Mouse (Mus musculus): Measurements from ENCODE around the gene Crispld2.

Gene Crispld2

DNA sequence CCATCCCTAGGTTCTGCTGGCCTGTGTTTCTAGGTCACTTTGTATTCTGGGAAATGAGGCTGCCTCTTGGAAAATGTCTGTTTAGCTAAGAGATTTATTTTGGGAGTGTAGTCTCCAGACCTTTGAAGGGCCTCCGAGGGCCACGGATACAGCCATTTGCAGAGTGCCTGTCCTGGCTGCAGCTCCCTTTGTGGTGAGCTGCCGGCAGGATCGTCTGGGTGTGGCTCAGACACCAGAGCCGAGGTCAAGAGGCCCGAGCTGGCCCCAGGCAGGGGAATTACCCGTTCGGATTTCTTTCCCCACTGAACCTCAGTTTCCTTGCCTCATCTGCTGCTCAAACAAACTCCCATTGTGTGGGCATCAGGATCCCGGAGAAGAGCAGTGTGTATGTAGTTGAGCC lies 43.9 kb downstream of the Crispld2 start:
- peak; percentile 77 for DNase-seq (ENCODE audit: low read depth, low spot score)

DNA sequence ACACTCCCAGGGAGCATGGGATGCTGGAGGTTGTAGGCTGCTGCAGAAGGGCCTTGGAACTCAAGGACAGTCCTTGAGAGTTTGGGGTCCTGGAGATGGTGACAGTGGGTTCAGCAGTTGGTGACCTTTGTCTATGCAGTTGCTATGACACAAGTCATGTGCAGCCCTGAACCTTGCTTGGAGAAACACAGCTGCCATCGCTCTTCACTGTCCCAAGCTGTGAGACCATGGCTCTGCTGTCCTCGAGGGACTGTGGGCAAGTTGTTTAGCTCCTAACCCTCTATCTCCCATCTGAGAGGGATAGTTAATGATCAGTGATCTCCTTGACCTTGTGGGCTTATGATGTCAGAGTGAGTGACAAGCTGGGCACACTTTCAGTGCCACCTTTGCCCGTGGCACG lies 44.3 kb downstream of the Crispld2 start:
- no peak for DNase-seq (ENCODE audit: low read depth, low spot score)

DNA sequence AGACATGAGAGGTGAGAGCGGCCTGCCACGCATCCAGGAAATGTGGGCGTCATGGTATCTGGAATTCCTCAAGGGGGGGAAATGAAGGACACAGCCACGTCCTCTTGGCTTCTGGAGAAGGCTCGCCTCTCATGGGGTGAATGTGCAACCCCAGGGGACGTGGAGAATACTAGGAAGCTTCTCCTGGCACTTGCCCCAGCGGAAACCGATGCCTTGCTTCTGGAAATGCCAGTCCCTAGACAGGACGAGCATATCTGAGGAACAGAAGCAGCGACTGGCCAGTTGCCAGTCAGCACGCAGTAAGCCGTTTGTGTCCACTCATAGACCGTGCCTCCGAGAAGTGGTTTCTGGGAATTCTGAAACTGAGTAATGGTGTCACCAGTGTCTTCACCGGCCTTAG lies 45.0 kb downstream of the Crispld2 start:
- peak; percentile 76 for DNase-seq (ENCODE audit: low read depth, low spot score)

DNA sequence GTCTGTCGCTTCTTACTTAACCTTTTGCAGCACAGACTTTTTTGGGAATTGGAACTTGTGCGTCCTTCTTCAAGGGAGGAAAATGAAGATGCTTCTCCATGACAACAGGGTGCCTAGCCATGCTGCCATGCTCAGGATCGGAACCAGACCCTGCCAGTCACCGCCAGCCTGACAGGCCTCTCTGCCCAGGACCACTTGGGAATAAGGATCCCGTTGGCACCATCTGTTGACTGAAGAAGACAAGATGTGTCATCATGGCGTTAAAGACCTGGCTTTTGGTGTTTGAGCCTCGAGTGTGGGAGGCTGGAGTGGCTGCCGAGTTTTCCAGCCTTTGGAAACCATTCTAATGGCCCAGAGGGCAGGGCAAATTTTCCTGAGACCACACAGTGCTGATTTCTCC lies 45.4 kb downstream of the Crispld2 start:
- no peak for DNase-seq (ENCODE audit: low read depth, low spot score)

DNA sequence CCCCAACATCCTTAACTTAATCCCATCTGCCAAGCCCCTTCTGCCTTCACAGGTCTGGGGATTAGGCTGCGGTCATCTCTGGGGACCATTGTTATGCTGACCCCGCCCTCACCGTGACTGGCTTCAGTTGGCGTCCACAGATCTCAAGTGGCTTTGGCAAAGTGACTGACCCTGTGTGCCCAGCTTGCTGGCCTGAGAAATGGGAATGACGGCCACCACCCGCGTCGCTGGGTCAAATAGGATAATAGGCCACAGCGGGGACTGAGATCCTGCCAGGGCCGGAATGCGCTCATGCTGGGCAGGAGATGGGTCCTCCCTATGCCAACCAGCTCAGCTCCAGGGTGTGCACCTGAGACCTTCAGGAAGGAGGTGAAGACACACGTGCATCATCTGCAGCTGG lies 46.5 kb downstream of the Crispld2 start:
- DNase-seq (ENCODE audit: low read depth, low spot score), result no peak

DNA sequence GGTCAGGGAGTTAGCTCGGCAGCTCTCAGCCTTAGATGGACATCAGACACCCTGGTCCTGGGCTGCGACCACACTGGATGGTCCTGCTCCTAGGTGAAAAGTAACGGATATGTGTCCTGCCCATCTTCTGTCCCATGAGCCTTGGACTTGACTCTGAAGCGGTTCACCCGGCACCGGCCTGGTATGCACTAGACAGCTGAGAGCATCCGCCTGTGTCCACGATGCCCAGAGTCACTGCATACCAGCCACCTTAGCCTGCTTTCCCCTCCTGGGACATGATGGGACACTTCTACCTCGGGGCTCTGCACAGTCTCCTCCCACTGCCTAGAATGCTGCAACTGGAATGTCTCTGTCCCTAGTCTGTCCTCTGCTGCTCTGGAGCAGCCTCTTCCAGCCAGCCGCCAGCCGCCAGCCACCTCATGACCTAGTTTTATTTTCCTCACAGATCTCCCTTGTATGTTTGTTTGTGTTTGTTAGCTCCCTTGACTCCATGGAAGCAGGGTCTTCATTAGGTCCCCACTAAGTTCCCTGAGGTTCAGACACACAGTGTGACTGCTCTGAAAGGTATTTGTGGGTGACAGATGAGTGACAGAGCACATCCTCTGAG lies 47.2 kb downstream of the Crispld2 start:
- DNase-seq (ENCODE audit: low read depth, low spot score), result no peak

DNA sequence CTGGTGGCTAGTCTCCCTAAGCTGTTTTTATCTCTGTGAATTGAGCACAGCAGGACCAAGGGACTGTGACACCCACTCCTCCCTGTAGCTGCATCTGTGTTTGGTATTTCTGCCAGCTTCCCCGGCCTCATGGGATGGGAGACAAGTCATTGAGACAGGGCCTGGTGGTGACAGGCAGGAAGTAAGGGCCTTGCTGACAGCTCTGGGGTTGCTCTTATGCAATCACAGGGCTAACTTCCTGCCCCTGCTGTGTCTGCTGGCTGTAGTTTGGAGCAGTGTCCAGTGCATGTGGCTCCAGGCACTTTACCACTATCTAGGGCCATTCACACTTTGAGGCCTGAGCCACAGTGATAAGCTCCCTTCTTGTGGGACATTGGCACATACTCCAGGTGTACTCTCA lies 48.6 kb downstream of the Crispld2 start:
- no peak for DNase-seq (ENCODE audit: low read depth, low spot score)

DNA sequence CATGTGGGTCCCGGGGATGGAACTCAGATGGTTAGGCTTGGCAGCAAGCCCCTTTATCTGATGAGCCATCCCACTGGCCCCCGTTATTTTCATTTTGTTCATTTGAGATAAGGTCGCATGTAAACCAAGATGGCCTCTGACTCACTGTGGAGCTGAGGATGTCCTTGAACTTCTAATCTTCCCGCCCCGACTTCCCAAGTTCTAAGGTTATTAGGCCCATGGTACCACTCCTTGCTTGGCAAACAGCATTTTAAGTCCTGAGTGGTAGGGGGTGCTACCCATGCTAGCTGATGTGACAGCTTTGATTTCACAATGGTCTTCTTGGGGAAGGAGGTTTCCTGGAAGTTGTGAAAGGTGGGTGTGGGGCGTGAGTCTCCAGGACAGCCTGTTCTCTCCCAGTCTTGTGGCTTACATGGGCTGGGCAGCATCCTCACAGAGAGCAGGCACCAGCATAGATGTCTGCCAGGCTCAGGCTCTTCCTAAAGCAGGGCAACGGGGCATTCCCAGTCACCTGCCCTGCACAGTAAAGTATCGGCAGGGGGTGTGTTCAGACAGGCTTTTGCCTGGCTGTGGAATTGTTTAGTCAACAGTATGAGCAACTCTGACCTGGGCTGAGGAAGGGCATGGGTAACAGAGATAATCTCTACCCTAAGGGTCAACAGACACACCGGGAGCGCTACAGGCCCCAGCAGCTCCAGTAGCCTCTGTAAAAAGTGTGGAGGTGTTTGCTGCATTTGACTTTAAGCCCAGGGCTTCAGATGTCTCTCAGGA lies 50.5 kb downstream of the Crispld2 start:
- DNase-seq (ENCODE audit: low read depth, low spot score), result no peak

DNA sequence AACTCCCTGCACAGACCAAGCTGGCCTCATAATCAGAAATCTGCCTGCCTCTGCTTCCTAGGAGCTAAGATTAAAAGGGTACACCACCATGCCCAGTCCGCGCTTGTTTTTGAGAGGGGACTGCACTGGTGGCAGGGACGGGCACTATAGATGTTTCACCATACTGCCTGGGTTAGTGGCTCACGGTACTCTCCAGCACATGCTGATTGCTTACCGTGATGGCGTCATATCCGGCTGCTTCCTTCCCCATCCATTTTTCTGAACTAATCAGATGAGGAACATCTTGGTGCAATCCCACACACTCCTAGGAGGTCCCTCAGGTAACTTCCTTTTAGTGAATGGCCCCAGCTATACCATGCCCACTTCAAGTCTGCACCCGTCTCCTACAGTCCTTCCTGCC lies 52.7 kb downstream of the Crispld2 start:
- DNase-seq (ENCODE audit: low read depth, low spot score), result no peak

DNA sequence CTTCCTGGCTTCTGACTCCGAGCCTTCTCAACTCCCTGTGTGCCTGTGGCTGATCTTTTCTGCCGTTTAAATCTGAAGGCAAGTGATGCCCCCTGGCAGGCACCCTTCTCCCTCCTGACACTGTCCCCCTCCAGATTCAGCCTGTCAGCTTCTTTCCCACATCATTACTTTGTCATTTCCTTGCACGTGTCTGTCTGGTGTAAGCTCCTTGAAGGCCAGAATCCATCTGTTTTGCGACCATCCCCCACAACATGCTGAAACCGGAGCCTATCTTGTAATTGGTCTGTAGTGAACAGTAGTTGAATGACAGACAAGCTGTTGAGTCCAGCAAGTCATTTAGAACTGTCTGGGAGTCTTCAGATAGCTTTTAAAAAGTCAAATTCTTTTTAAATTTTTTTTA lies 53.2 kb downstream of the Crispld2 start:
- no peak for DNase-seq (ENCODE audit: low read depth, low spot score)

DNA sequence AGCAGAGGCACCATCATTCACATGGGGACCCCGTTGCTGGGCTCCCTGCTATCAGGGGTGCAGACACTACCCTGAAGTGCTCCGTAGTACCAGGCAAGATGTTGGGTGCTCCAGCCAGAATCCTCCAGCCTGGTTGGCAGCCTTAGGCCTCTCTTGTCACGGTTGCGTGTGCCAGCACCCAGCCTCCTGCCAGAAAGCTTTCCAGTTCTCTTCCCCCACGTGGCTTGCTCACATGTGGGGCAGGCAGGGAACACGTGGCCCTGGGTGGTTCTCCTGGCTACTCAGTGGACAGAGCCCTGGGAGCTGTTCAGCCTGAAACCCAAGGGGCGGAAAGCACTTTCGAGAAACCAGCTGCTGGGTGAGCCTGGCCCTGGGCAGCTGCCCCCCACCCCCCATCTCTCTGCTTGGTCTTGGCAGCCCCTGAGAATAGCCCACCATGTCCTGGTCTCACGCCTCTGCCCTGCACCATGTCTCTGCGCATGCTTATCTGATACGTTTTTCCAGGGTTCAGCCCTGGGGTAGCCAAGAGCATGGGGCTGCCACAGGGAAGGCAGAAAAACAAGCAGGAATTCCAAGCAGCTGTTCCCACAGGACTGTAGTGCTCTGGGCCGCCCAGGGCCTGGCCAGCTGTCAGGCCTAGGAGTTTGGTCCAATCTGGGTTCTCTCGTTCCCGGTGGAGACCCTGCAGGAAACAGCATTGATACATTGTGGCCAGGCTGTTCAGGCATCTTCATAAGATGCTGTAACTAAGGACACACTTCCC lies 54.2 kb downstream of the Crispld2 start:
- peak; percentile 98 for DNase-seq (ENCODE audit: low read depth, low spot score)

DNA sequence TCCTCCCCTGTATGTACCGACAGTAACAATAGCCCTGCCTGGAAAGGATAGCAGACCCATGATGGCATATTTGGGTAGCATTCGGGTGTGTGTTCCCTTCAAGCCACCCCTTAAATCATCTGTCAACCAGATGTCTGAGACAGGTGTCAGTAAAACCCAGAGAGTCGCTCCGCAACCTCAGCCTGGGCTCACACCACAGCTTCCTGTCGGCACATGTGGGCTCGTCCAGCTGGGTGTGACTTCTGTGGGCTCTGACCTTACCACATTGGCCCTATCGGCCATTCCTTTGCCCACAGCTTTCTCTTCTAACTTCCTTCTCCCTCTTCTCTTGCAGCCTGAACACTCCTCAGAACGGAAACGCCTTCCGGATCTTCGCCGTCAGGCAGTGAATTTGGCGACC lies 57.7 kb downstream of the Crispld2 start:
- DNase-seq (ENCODE audit: low read depth, low spot score), result no peak

DNA sequence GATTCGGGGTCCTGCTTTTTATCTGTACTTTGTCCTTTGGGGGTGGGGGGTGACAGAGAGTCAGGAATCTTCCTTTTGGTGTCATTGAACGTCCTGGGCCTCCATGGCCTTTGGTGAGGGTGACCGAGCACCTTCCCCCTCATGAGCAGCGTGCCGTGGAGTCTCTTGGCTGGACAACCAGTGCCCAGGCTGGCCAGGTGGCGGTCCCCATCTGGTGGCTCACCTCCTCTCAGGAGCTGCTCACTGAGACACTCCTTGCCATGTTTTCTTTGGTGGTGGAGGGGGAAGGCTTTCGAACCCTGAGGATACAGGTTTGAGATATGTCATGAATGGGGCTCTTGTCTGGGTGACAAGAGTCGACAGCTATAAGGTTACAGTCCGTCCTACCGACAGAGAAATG lies 58.1 kb downstream of the Crispld2 start:
- no peak for DNase-seq (ENCODE audit: low read depth, low spot score)

DNA sequence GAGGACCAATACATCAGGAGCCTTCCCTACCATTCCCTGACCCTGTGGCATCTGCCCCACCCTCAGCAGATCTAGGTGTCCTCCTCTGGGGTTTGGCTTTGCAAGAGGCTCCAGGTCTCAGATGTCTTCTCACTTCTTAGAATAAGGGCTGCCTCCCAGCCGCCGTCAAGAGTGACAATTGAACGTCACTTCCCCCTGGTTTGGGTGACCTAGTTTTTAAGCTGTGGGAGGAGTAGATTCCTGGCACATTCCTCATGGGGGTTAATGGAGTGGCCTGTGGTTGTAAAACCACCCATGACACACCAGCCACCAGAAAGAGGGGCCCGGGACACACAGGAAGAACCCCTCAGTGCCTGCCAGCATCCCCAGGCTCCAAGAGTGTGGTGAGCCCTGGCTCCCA lies 58.8 kb downstream of the Crispld2 start:
- DNase-seq (ENCODE audit: low read depth, low spot score), result no peak

DNA sequence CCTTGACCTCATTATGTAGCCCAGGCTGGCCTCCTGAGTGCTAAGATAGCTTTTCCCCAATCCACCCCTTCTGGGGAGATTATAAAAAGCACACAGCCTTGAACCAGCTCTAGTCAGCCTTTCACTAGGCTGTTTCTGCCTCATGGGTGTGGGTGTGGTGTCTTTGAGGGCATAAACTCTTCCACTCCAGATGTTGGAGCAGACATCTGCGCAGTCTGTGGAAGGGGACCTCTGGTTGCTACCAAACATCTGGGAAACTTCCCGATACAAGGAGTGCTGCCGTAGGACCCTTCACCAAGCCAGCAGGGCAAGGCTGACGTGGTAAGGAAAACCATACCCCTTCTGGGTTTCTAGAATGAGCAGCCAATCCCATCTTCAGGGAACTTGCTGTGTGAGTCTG lies 59.7 kb downstream of the Crispld2 start:
- no peak for DNase-seq (ENCODE audit: low read depth, low spot score)

DNA sequence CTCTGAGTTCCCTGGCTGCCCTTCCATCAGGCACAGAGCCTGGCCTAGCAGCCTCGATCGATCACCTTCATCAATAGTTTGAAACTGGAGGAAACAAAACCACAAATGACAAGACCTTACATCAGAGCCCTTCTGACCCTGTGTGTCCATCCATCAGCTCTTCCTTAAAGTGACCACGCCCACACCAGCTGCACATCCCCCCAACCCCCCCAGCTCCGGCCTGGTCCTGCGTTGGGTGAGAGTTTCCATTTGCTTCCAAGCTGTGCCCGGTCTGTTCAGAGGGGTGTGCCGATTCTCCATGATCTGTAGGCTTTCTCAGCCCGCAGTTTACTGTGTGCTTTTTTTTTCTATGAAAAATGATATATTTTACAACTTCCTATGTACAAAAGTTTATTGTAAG lies 60.1 kb downstream of the Crispld2 start:
- no peak for DNase-seq (ENCODE audit: low read depth, low spot score)

DNA sequence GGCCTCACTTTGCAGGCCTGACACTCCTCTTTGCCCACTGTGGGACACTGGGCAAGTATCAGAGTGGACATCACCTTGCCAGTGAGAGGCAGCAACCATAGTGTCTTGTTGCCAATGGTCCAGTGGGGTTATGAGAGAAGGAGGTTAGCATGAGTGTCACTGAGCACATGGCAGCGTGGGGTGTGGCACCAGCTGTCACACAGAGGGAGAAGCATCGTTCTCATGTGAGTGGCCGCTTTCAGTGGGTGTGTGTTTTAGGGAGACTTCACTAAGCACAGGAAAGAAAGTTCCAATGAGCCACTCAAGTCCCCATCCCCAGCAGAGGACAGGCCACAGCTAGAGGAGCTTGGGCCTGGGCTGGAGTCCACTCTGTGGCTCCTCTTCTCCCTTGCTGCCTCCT lies 62.6 kb downstream of the Crispld2 start:
- no peak for DNase-seq (ENCODE audit: low read depth, low spot score)

DNA sequence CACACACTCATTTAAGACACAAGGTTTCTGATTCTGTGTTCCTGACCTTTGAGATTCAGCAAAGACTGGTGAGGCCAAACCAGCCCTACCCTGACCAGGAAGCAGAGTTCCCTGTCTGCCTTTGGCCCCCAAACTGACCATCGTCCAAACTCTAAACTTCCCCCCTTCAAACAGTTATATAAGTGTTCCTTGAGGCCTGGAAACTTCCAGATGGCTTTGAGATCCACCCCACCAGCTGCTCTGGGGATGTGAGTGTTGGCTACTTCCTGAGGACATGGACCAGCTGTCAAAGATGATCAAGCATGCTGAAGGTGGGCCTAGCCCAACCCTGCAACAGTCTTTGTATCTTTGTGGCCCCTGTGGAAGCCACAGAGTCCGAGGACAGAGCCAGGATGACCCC lies 64.8 kb downstream of the Crispld2 start:
- DNase-seq (ENCODE audit: low read depth, low spot score), result peak; percentile 67

DNA sequence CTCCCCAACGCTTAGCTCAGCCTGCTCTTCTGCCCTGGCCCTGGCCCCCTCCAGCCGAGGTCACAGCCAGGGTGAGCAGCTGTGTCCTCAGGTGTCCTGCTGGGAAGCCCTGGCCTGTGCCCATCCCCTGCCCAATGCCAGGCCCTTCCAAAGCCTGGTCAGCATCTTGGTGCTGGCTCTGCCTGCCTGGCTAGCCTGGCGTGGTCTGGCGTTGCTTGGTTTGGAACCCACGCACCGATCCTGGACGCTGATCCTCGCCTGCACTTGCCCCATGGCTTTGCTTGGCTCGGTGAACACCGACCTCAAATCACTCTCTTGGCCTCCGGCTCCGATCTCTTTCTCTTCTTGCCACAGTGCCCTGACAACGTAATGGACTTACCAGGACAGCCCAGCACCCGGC lies 70.5 kb downstream of the Crispld2 start:
- DNase-seq (ENCODE audit: low read depth, low spot score), result peak; percentile 85

DNA sequence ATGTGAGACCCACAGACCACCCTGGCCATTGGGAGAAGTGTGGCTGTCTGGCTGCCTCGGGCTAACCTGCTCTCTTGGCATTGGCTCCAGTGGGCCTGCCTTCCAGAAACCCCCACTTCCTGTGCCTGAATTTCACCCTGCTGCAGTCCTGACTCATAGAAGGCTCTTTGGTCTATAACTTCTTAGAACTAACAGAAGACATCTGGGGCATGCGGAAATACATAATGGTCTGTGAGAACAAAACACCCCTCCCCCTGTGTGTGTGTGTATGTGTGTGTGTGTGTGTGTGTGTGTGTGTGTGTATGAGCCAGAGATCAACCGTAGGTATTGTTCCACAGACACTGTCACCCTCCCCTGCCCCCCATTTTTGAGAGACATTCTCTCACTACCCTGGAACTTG lies 71.1 kb downstream of the Crispld2 start:
- DNase-seq (ENCODE audit: low read depth, low spot score), result no peak

DNA sequence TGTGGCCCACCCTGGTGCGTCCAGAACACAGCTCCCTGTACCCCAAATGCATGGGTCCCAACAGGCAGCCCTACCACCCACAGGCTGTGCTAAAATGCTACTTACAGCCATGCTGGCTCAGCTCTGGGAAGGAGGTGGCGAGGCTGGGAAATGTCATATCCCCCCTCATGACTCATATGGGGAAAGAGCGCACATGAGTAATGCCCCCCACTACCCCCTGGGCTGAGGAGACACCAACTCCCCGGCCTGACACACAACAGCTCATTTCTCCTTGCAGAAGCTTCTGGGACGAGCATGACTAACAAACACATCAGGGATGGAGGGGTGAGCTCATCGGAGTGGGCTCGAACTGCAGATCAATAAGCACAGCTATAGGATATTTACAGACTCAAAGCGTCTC lies 73.4 kb downstream of the Crispld2 start:
- no peak for DNase-seq (ENCODE audit: low read depth, low spot score)

DNA sequence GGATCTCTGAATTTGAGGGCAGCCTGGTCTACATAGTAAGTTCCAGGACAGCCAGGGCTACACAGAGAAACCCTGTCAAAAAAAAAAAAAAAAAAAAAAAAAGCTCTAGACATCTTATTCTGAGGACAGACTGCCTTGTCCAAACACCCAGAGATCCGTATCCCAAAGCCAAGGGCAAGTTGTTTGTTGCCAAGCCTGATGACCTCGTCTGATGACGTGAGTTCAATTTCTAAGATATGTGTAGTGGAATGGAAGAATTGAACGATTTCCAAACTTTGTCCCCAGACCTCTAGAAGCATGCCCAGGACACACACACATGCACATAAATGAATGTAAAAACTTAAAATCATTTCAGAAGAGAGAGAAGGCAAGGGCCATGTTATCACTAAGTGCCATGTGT lies 74.0 kb downstream of the Crispld2 start:
- DNase-seq (ENCODE audit: low read depth, low spot score), result no peak
